Mouse (Mus musculus) forebrain, embryonic 14.5 days (tissue): ENCODE results near the gene Hoxb3. TPM values are rescaled to one million over a fixed set of nuclear protein-coding genes. Genes with fewer than 3 reads are reported as not detected.
A peak's percentile ranks its signal among the peaks of the same experiment; 100 is the strongest.

ENCODE experiments used
- ATAC-seq: fragments of 200-750 bp; cut with Nextera tagmentation; 2 replicates; pipeline ENCODE4 v1.8.0; 2017; ENCODE audit warnings: mild to moderate bottlenecking, moderate library complexity
- DNase-seq: peaks from one replicate; pipeline ENCODE4 v3.0.0-alpha.2; 2015; ENCODE audit warnings: low spot score
- H3K27ac ChIP-seq: fragments of 300-500 bp; sonication (generic); 2 replicates; pipeline ENCODE4 v1.5.1; 2014; ENCODE audit warnings: low read depth, mild to moderate bottlenecking, control low read depth, low read length, moderate library complexity
- H3K27me3 ChIP-seq: fragments of 300-500 bp; sonication (generic); replicated peaks from 2 replicates; pipeline ENCODE4 v1.6.1; 2014; ENCODE audit warnings: low read length, control low read depth, mixed read lengths; ENCODE audit not compliant: control insufficient read depth, insufficient read depth
- H3K36me3 ChIP-seq: fragments of 300-500 bp; sonication (generic); 2 replicates; pipeline ENCODE4 v1.6.1; 2014; ENCODE audit warnings: low read length, control low read depth; ENCODE audit not compliant: control insufficient read depth, insufficient read depth
- H3K4me1 ChIP-seq: fragments of 300-500 bp; sonication (generic); 2 replicates; pipeline ENCODE4 v1.6.1; 2014; ENCODE audit warnings: antibody characterized with exemption, low read length, control low read depth; ENCODE audit not compliant: control insufficient read depth, insufficient read depth
- H3K4me2 ChIP-seq: fragments of 300-500 bp; sonication (generic); 2 replicates; pipeline ENCODE4 v1.6.1; 2014; ENCODE audit warnings: mild to moderate bottlenecking, control low read depth, low read length
- H3K4me3 ChIP-seq: fragments of 300-500 bp; sonication (generic); 2 replicates; pipeline ENCODE4 v1.5.1; 2014; ENCODE audit warnings: low read depth, low read length, control low read depth
- H3K9ac ChIP-seq: fragments of 300-500 bp; sonication (generic); 2 replicates; pipeline ENCODE4 v1.6.1; 2014; ENCODE audit warnings: mild to moderate bottlenecking, low read length, control low read depth, moderate library complexity
- H3K9me3 ChIP-seq: fragments of 300-500 bp; sonication (generic); replicated peaks from 2 replicates; pipeline ENCODE4 v1.6.1; 2016; ENCODE audit warnings: low read length, control low read depth, mixed read lengths; ENCODE audit not compliant: control insufficient read depth
- WGBS: fragments of 180-500 bp; shearing (Covaris S2); extraction: QIAGEN DNeasy Blood & Tissue Kit; methylation state at CpG from one replicate; pipeline ENCODE4 v1.1.7; 2014; 5-methylcytosine and 5-hydroxymethylcytosine counted together
- polyA plus RNA-seq: library from polyadenylated mRNA; unstranded; fragments of >200 nt; fragmentation: Nextera tagmentation; extraction: Ambion mirVana; gene quantifications from 2 replicates; pipeline ENCODE4 v1.2.1, GENCODE M21; 2014

The Hoxb3 gene
- polyA plus RNA-seq, 1 experiment from 2014 or later = not detected

DNA sequence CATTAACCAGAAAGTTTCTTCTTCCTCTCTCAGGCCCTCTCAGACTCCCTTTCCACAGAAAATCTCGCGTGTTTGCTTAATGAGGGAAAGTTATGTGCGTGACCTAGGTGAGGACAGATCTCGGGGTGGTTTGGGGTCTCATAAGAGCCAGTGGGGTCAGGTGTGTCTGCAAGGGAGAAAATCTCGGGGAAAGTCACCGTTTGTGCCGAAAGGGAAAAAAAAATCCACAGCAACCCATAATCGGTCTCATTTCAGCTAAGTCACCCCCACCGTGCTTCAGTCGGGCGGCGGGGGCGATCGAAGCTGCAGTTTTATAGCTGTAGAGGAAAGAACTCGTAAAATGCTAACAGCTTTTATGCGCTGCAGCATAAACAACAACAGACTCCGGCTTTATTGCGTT is 41.7 kb upstream of the Hoxb3 start:
- ATAC-seq = no peak
- Histone ChIP-seq H3K4me1 (no peaks in the 10 kb centered on the region), H3K9ac (no peak overlapping the region), H3K27ac (no peak overlapping the region), H3K4me3 (no peak overlapping the region), H3K9me3 (no peaks in the 10 kb centered on the region), H3K4me2 (no peak overlapping the region), H3K27me3 (peaks cover 94% of the 10 kb centered on the region), H3K36me3 (no peaks in the 10 kb centered on the region)
- 4% methylated on average over 18 of the region's 18 CpGs for WGBS
- DNase-seq = no peak

DNA sequence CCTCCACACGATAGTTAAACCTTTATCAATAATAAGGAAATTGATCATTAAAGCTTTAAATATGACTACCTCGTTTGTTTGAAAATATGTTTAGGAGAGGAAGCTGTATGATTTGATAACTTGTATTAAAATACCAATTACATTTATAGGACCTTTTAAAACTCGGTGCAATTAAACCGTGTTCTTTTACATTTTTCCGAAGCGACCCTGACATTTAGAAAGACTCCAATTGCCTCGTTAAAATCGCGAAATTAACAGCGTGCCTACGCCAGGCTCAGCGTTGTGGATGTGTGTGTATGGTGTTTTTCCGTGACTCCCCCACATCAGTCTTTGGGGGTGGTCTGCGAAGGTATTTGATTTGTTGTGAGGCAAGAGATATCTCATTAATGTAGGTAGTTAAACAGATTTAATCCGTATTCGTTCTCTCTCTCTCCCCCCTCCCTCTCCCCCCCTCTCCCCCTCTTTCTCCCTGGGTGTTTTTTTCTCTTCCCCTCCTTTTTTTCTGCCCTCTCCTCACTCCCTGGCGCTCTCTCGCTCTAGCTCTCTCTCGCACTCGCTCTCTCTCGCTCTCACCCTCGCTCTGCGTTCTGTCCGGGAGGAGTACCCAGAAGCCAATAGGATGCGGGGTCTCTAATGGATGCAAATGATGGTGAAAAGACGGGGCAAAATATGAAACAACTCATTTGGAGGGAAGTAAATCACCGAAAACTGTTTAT is 41.1 kb upstream of the Hoxb3 start, which contains the start of gene Hoxb8:
Gene Hoxb8, plus strand, starts transcription at position 51 of the 716 bp plus-strand sequence.
- no peak for ATAC-seq
- 1% methylated on average over 27 of the region's 27 CpGs for WGBS
- no peaks in the 10 kb centered on the region for H3K9me3 ChIP-seq
- no peak within 1 kb of the TSS for H3K4me3 ChIP-seq
- H3K4me2 ChIP-seq = no peak within 1 kb of the TSS
- H3K27ac ChIP-seq = no peak within 1 kb of the TSS
- no peaks in the 10 kb centered on the region for H3K4me1 ChIP-seq
- DNase-seq = no peak
- H3K27me3 ChIP-seq = peaks cover 94% of the 10 kb centered on the region
- no peaks in the 10 kb centered on the region for H3K36me3 ChIP-seq
- H3K9ac ChIP-seq = no peak within 1 kb of the TSS

DNA sequence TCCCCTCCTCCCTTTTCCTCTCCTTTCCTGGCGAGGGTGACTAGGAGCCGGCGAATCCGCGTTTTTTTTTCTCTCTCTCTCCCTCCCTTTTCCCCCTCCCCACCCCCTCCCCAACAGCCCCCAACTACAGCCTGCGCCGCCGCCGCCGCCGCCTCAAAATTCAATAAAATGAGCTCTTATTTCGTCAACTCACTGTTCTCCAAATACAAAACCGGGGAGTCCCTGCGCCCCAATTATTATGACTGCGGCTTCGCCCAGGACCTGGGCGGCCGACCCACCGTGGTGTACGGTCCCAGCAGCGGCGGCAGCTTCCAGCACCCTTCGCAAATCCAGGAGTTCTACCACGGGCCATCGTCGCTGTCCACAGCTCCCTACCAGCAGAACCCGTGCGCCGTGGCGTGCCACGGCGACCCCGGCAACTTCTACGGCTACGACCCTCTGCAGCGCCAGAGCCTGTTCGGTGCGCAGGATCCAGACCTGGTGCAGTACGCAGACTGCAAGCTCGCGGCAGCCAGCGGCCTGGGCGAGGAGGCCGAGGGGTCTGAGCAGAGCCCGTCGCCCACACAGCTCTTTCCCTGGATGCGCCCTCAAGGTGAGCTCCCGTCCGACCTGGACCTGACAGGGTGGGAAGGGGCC is 40.2 kb upstream of the Hoxb3 start:
- no peaks in the 10 kb centered on the region for H3K9me3 ChIP-seq
- H3K4me2 ChIP-seq = no peak overlapping the region
- WGBS = under 1% methylated on average over 49 of the region's 49 CpGs
- DNase-seq (no peak), ATAC-seq (no peak)
- no peak overlapping the region for H3K9ac ChIP-seq
- H3K4me1 ChIP-seq = no peaks in the 10 kb centered on the region
- H3K4me3 ChIP-seq = no peak overlapping the region
- H3K27me3 ChIP-seq = peaks cover 94% of the 10 kb centered on the region
- H3K27ac ChIP-seq = no peak overlapping the region
- no peaks in the 10 kb centered on the region for H3K36me3 ChIP-seq

DNA sequence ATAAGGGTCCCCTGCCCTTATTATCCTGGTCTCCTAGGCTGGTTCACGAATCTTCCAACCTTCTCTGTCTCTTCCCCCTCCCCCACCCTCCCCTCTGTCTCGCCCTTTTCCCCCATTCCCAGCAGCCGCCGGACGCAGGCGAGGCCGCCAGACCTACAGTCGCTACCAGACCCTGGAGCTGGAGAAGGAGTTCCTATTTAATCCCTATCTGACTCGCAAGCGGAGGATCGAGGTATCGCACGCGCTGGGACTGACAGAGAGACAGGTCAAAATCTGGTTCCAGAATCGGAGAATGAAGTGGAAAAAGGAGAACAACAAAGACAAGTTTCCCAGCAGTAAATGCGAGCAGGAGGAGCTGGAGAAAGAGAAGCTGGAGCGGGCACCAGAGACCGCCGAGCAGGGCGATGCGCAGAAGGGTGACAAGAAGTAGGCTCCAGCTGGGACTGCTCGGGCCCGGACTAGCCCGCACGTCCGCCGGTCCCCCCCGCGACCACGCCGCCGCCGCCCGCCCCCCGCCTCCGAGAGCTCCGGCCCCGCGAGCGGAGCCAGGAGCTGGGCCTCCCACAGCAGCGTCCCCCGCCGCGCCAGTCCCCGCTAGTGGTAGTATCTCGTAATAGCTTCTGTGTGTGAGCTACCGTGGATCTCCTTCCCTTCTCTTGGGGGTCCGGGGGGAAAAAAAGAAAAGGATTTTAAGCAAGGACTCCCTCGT is 38.9 kb upstream of the Hoxb3 start:
- under 1% methylated on average over 49 of the region's 49 CpGs for WGBS
- DNase-seq = peak; percentile 53
- no peaks in the 10 kb centered on the region for H3K36me3 ChIP-seq
- H3K4me1 ChIP-seq = no peaks in the 10 kb centered on the region
- peak overlapping the region; percentile 17; the same call in 1 of the 2 replicates for H3K4me3 ChIP-seq
- ATAC-seq = no peak
- peak overlapping the region; percentile 37 for H3K4me2 ChIP-seq
- H3K9ac ChIP-seq = no peak overlapping the region; the same call in 1 of the 2 replicates
- no peak overlapping the region for H3K27ac ChIP-seq
- H3K27me3 ChIP-seq = peaks cover 95% of the 10 kb centered on the region
- H3K9me3 ChIP-seq = no peaks in the 10 kb centered on the region

DNA sequence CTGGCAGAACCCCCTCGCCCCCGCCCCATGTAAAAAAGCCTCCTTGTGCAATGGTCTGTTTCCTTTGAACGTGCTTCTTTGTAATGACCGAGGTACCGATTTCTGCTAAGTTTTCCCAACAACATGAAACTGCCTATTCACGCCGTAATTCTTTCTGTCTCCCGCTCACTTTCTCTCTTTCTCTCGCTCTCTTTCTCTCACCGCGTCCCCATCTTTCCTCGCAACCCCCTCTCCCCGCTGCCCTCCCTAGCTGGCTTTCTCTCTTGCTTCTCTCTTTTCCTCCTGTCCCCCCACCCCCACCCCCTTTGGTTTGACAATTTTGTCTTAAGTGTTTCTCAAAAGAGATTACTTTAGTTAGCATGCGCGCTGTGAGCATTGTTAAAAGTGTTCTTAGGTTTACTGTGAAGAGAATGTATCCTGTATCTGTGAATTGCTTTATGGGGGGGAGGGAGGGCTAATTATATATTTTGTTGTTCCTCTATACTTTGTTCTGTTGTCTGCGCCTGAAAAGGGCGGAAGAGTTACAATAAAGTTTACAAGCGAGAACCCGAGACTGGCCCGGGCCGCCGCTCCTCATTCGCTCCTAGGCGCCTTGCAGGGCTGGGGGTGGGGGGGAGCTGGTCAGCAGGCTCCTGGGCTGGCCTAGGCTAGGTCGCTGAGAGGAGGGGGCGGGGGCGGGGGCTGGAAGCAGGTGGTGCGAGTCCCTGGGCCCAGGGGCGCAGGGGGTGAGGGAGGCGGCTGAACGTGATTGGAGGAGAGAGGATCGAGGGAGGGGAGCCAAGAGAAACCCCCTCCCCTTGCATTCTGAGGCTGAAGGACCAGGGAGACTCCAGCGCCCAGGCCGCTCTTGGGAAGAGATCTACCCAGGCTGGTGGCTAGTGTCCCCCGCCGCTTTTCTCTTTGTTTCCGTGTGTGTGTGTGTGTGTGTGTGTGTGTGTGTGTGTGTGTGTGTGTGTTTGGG is 38.1 kb upstream of the Hoxb3 start:
- peaks cover 95% of the 10 kb centered on the region for H3K27me3 ChIP-seq
- no peaks in the 10 kb centered on the region for H3K9me3 ChIP-seq
- H3K9ac ChIP-seq = no peak overlapping the region
- H3K4me3 ChIP-seq = no peak overlapping the region
- DNase-seq = no peak
- under 1% methylated on average over 36 of the region's 37 CpGs for WGBS
- no peaks in the 10 kb centered on the region for H3K4me1 ChIP-seq
- no peak overlapping the region for H3K27ac ChIP-seq
- peak overlapping the region; percentile 37 for H3K4me2 ChIP-seq
- no peak for ATAC-seq
- no peaks in the 10 kb centered on the region for H3K36me3 ChIP-seq

DNA sequence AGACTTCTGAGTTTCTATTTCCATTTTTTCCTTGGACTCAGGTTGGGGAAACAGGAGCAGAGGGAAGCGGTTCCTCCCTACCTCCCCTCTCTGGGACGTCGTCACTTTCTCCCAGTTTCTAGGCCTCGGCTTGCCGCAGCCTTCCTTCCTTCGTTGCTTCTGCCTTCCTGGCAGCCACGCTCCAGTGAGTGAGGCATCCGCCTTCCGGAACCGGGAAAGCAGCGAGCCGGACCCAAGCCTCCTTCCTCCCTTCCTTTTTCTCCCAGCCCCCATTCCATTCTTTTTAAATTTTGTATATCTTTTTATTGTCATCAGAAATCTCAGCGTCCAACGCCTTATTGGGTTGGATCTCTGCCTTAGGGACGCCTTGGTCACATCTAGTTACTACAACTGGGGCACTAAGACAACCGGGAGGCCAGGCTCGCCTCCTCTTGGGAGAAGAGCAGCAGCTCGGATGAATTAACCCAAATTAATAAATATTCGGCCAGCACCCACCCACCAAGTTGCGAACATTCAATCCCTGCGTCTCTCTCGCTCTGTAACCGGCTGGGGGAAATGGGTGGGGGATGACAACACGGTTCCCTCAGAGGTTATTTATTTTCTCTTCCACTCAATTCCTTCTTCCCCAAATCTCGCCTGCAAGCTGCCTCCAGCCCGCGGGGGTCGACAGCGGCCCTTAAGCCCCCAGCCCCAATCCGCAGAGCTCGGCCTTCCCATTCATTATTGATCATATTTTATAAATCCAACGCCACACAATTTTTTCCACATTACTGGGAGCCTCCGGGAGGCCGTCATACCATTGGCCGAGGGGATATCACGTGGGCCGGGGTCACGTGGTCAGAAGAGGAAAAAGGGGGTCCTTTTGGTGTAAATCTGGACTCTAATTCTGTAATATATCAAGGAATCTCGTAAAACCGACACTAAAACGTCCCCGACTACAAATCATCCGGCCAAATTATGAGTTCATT is 37.1 kb upstream of the Hoxb3 start, which contains the start of gene Hoxb7:
Gene Hoxb7, plus strand, starts transcription at position 853 of the 968 bp plus-strand sequence.
- no peak for DNase-seq
- Histone ChIP-seq H3K4me1 (no peaks in the 10 kb centered on the region), H3K9ac (no peak within 1 kb of the TSS), H3K4me3 (no peak within 1 kb of the TSS), H3K9me3 (no peaks in the 10 kb centered on the region), H3K27me3 (peaks cover 94% of the 10 kb centered on the region), H3K27ac (no peak within 1 kb of the TSS), H3K36me3 (no peaks in the 10 kb centered on the region), H3K4me2 (no peak within 1 kb of the TSS)
- no peak for ATAC-seq
- 1% methylated on average over 42 of the region's 43 CpGs for WGBS

DNA sequence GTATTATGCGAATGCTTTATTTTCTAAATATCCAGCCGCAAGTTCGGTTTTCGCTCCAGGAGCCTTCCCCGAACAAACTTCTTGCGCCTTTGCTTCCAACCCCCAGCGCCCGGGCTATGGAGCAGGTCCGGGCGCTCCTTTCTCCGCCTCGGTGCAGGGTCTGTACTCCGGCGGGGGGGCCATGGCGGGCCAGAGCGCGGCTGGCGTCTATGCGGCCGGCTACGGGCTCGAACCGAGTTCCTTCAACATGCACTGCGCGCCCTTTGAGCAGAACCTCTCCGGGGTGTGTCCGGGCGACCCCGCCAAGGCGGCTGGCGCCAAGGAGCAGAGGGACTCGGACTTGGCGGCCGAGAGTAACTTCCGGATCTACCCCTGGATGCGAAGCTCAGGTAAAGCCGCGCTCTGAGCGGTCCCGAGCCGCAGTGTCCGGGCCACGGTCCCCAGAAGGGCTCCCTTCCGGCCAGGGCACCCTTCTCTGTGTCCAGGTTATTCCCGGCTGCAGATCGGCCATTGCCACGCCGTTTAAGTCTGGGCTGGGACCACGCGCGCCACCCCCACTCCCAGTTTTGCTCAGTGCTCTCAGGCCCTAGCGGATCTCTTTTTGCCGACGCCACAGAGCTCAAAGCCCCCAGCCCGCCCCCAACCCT is 36.3 kb upstream of the Hoxb3 start:
- WGBS = under 1% methylated on average over 55 of the region's 55 CpGs

More for the DNA sequence above, 36.3 kb upstream of the Hoxb3 start:
- no peak for ATAC-seq
- Histone ChIP-seq H3K4me2 (no peak overlapping the region), H3K9ac (no peak overlapping the region), H3K27me3 (peaks cover 97% of the 10 kb centered on the region), H3K36me3 (no peaks in the 10 kb centered on the region), H3K4me3 (no peak overlapping the region), H3K9me3 (no peaks in the 10 kb centered on the region), H3K4me1 (no peaks in the 10 kb centered on the region), H3K27ac (no peak overlapping the region)
- no peak for DNase-seq
